Mouse (Mus musculus): Measurements from ENCODE around the gene Lrch1. TPM values are rescaled to one million over a fixed set of nuclear protein-coding genes. Genes with fewer than 3 reads are reported as not detected.
A peak's percentile ranks its signal among the peaks of the same experiment; 100 is the strongest.

The Lrch1 gene
- polyA plus RNA-seq, 1 experiment from 2014 or later = 12.5 TPM

DNA sequence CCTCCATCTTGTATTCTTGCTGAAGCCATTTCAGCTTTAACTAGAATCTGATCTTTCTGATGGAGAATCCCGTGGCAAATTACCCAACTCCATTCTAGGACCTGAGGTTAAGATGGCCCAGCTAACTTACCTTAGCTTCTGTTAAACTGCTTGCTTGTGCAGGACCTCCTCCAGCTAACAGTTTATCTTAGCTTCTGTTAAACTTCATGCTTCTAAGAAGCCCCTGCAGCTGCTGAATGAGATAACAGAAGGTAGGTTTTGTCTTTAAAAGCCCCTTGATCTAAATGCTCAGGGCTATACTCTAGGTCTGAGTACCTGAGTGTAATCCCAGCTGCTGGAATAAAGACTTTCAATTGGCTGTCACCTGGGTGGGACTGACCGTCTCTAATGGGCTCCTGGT is 17.9 kb downstream of the Lrch1 start:
- Histone ChIP-seq H3K27ac (ENCODE audit: low read length) (no peak overlapping the region), H3K9ac (ENCODE audit: low read length) (no peak overlapping the region), H3K27me3 (ENCODE audit: control insufficient read depth, insufficient read depth, low read length) (no peaks in the 10 kb centered on the region), H3K4me2 (ENCODE audit: low read depth, low read length) (no peak overlapping the region), H3K4me3 (ENCODE audit: low read length) (no peak overlapping the region), H3K4me1 (ENCODE audit: control insufficient read depth, insufficient read depth, low read length) (peaks cover 34% of the 10 kb centered on the region), H3K9me3 (replicated peaks; ENCODE audit: control insufficient read depth, low read length) (no peaks in the 10 kb centered on the region), H3K36me3 (ENCODE audit: control insufficient read depth, insufficient read depth) (no peaks in the 10 kb centered on the region)
- WGBS = 87% methylated on average over 2 of the region's 2 CpGs
- ATAC-seq (replicated peaks; ENCODE audit: extremely low read depth, insufficient read depth, low FRiP score) = no peak

DNA sequence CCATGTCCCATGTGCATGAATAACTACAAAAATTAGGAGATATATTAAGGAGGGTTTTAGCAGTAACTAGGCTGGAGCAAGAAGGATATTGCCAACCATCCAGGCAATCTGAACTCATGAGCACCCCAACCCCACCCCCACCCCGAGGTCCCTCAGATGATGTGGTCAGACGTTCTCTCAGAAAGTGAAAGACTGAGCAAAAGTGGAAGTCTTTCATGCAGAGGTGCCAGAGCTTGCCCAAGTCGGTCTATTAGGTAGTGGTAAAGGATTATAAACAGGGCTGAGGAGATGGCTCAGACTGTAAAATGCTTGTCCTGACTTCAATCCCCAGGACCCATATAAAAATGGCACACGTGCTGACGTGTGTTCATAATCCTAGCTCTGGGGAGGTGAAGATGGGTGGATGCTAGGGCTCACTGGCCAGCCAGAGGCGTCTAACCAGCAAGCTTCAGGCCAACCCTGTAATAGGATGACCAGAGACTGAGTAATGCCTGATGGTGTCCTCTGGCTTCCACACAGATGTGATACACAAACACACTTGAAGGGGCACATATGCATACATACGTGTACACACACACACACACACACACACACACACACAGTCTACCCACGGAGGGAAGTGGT is 18.8 kb downstream of the Lrch1 start:
- H3K27ac ChIP-seq (ENCODE audit: low read length) = no peak overlapping the region
- 84% methylated on average over 8 of the region's 8 CpGs for WGBS
- no peak overlapping the region for H3K4me2 ChIP-seq (ENCODE audit: low read depth, low read length)
- H3K9ac ChIP-seq (ENCODE audit: low read length) = no peak overlapping the region
- no peak overlapping the region for H3K4me3 ChIP-seq (ENCODE audit: low read length)
- peaks cover 32% of the 10 kb centered on the region for H3K4me1 ChIP-seq (ENCODE audit: control insufficient read depth, insufficient read depth, low read length)
- no peaks in the 10 kb centered on the region for H3K27me3 ChIP-seq (ENCODE audit: control insufficient read depth, insufficient read depth, low read length)
- H3K9me3 ChIP-seq (replicated peaks; ENCODE audit: control insufficient read depth, low read length) = no peaks in the 10 kb centered on the region
- ATAC-seq (replicated peaks; ENCODE audit: extremely low read depth, insufficient read depth, low FRiP score) = no peak
- H3K36me3 ChIP-seq (ENCODE audit: control insufficient read depth, insufficient read depth) = no peaks in the 10 kb centered on the region

DNA sequence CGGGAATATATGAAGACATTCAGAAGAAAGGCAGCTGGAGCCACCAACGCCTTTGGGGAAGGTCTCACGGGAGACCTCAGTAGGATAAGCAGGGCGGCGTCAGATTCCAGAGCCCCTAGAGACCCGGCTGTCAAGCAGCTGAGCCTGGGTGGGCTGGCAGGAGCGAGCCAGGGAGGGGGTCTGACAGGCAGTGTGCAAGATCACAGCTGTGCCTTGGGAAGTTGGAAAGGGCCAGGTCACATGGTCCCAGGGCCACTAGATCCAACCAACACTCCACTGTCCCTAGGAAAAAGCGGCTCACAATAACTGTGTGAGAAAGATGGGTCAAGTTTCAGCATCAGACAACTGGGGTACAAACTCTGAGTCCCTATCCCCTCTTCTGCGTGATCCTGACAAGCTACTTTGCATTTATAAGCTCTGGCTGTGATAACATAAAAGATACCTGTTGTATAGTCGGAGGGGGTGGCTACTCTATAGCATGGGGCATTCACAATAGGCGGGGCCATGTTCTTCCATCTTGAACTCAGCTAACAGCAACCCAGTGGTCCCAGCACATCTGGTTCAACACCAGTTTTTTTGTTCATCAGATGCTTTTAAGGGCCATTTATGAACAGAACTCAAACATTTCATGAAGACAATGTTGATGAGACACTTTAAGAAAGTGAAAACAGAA is 20.6 kb downstream of the Lrch1 start:
- no peaks in the 10 kb centered on the region for H3K27me3 ChIP-seq (ENCODE audit: control insufficient read depth, insufficient read depth, low read length)
- no peaks in the 10 kb centered on the region for H3K9me3 ChIP-seq (replicated peaks; ENCODE audit: control insufficient read depth, low read length)
- no peak overlapping the region for H3K4me2 ChIP-seq (ENCODE audit: low read depth, low read length)
- no peaks in the 10 kb centered on the region for H3K36me3 ChIP-seq (ENCODE audit: control insufficient read depth, insufficient read depth)
- no peak; the same call in 1 of the 2 replicates for ATAC-seq (replicated peaks; ENCODE audit: extremely low read depth, insufficient read depth, low FRiP score)
- no peak overlapping the region for H3K9ac ChIP-seq (ENCODE audit: low read length)
- H3K4me1 ChIP-seq (ENCODE audit: control insufficient read depth, insufficient read depth, low read length) = peaks cover 33% of the 10 kb centered on the region
- no peak overlapping the region for H3K27ac ChIP-seq (ENCODE audit: low read length)
- 42% methylated on average over 11 of the region's 11 CpGs for WGBS
- no peak overlapping the region for H3K4me3 ChIP-seq (ENCODE audit: low read length)

DNA sequence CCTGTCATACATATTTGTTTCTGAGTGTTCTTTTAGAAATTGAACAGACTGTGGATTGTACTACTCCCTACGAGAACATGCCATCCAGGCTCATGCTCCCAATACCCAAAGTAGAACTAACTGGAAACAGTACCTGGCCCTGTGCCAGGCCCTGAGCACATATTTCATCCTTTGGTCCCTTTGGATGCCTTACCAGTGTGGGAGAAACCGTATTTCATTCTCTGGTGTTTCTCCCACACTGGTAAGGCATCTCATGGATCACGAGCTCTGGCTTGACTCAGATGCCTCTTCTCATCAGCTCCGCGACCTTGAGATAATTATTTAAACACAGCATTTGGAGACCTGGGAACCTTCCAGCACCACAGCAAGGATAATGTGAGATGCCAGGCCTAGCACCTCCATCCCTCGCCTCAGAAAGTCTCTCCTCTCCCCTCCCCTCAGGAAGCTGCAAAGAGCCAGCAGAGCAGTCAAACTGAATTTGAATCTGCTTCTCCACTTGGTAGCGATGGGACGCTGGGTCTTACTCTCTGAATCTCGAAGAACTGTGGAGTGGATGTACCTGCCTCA is 21.6 kb downstream of the Lrch1 start:
- no peaks in the 10 kb centered on the region for H3K27me3 ChIP-seq (ENCODE audit: control insufficient read depth, insufficient read depth, low read length)
- H3K4me2 ChIP-seq (ENCODE audit: low read depth, low read length) = no peak overlapping the region
- no peak overlapping the region for H3K4me3 ChIP-seq (ENCODE audit: low read length)
- no peaks in the 10 kb centered on the region for H3K9me3 ChIP-seq (replicated peaks; ENCODE audit: control insufficient read depth, low read length)
- ATAC-seq (replicated peaks; ENCODE audit: extremely low read depth, insufficient read depth, low FRiP score) = peak; percentile 9; the same call in 1 of the 2 replicates
- H3K36me3 ChIP-seq (ENCODE audit: control insufficient read depth, insufficient read depth) = no peaks in the 10 kb centered on the region
- peaks cover 36% of the 10 kb centered on the region for H3K4me1 ChIP-seq (ENCODE audit: control insufficient read depth, insufficient read depth, low read length)
- 52% methylated on average over 9 of the region's 9 CpGs for WGBS
- no peak overlapping the region for H3K9ac ChIP-seq (ENCODE audit: low read length)
- peak overlapping the region; percentile 43 for H3K27ac ChIP-seq (ENCODE audit: low read length)

DNA sequence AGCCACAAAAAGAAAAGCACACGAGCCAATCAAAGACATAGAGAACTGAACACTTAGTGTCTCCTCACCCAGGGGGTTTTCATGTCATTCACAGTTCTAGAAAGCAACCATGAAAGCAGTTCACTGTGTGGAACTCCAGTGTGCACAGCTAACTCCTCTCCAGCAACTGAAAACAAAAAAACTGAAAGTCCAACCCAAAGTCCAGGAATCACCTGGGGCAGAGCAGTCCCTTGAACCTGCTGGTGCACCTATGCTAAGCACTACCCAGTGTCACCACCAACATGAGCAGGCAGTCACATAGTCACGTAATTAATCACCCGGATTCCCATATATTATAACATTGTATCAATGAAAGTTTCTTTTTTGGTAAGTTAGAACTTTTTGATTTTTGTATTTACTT is 23.2 kb downstream of the Lrch1 start:
- Histone ChIP-seq H3K9me3 (replicated peaks; ENCODE audit: control insufficient read depth, low read length) (no peaks in the 10 kb centered on the region), H3K4me2 (ENCODE audit: low read depth, low read length) (no peak overlapping the region), H3K4me1 (ENCODE audit: control insufficient read depth, insufficient read depth, low read length) (peaks cover 33% of the 10 kb centered on the region), H3K27ac (ENCODE audit: low read length) (no peak overlapping the region), H3K27me3 (ENCODE audit: control insufficient read depth, insufficient read depth, low read length) (no peaks in the 10 kb centered on the region), H3K36me3 (ENCODE audit: control insufficient read depth, insufficient read depth) (peaks cover 3% of the 10 kb centered on the region; the same call in 1 of the 2 replicates), H3K9ac (ENCODE audit: low read length) (no peak overlapping the region), H3K4me3 (ENCODE audit: low read length) (no peak overlapping the region)
- no peak for ATAC-seq (replicated peaks; ENCODE audit: extremely low read depth, insufficient read depth, low FRiP score)
- 72% methylated on average over 3 of the region's 3 CpGs for WGBS

DNA sequence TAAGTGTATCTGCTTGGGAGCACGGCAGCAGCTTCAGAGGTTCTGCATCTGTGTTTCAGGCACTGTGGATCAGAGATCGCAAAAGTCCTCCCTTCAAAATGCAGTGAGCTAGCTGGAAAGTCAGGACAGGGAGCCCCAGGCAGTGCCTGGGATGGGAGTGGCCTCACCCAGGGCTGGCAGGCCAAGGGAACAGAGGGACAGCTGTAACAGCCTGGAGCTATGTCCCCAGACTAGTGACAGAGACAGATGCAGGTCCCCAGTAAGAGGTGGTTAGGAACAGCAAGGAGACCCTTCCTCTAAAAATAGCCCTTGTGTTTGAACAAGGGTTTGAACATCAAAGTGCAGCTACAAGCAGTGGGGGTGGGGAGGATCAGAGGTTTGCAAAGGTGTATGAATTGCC is 23.6 kb downstream of the Lrch1 start:
- no peak overlapping the region for H3K27ac ChIP-seq (ENCODE audit: low read length)
- H3K4me1 ChIP-seq (ENCODE audit: control insufficient read depth, insufficient read depth, low read length) = peaks cover 32% of the 10 kb centered on the region
- no peak overlapping the region for H3K4me3 ChIP-seq (ENCODE audit: low read length)
- H3K9ac ChIP-seq (ENCODE audit: low read length) = 0 out of 2 replicates have a peak overlapping the region, but pooled peaks have one; percentile 26
- no peak for ATAC-seq (replicated peaks; ENCODE audit: extremely low read depth, insufficient read depth, low FRiP score)
- 54% methylated on average over 2 of the region's 2 CpGs for WGBS
- no peak overlapping the region for H3K4me2 ChIP-seq (ENCODE audit: low read depth, low read length)
- no peaks in the 10 kb centered on the region for H3K27me3 ChIP-seq (ENCODE audit: control insufficient read depth, insufficient read depth, low read length)
- no peaks in the 10 kb centered on the region for H3K9me3 ChIP-seq (replicated peaks; ENCODE audit: control insufficient read depth, low read length)
- H3K36me3 ChIP-seq (ENCODE audit: control insufficient read depth, insufficient read depth) = peaks cover 3% of the 10 kb centered on the region; the same call in 1 of the 2 replicates

DNA sequence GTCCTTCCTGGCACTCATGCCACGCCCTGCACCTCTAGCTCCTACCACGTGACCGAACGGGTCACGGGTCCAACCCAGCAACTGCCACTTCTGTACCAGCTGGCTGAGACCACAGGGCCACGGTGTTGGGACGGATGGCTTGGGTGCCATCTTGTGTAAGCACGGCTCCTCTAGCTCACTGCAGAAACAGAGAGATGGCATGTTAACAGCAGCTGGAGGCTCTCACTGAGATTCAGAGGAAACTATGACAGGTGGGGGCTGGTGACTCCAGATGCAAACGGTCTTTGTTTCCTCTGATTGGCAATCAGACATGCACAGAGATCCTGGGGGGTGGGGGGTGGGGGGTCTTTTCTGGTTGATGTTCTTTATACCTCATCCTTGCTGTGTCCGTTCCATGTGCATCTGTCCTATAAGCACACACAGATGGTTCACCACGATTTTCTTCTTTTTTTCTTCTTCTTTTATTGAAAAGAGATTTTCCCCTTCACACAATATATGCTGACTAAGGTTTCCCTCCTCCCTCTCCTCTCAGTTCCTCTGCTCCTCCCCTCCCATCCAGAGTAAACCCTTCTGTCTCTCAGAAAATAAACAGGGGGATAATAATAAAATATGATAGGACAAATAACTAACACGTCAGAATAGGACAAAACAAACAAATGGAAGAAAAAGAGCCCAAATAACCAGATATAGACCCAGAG is 25.5 kb downstream of the Lrch1 start:
- peak; percentile 38; the same call in 1 of the 2 replicates for ATAC-seq (replicated peaks; ENCODE audit: extremely low read depth, insufficient read depth, low FRiP score)
- H3K4me3 ChIP-seq (ENCODE audit: low read length) = no peak overlapping the region
- peaks cover 42% of the 10 kb centered on the region for H3K4me1 ChIP-seq (ENCODE audit: control insufficient read depth, insufficient read depth, low read length)
- 62% methylated on average over 12 of the region's 12 CpGs for WGBS
- H3K9me3 ChIP-seq (replicated peaks; ENCODE audit: control insufficient read depth, low read length) = no peaks in the 10 kb centered on the region
- no peak overlapping the region; the same call in 1 of the 2 replicates for H3K27ac ChIP-seq (ENCODE audit: low read length)
- no peaks in the 10 kb centered on the region for H3K27me3 ChIP-seq (ENCODE audit: control insufficient read depth, insufficient read depth, low read length)
- no peak overlapping the region for H3K4me2 ChIP-seq (ENCODE audit: low read depth, low read length)
- peaks cover 3% of the 10 kb centered on the region; the same call in 1 of the 2 replicates for H3K36me3 ChIP-seq (ENCODE audit: control insufficient read depth, insufficient read depth)
- no peak overlapping the region for H3K9ac ChIP-seq (ENCODE audit: low read length)

DNA sequence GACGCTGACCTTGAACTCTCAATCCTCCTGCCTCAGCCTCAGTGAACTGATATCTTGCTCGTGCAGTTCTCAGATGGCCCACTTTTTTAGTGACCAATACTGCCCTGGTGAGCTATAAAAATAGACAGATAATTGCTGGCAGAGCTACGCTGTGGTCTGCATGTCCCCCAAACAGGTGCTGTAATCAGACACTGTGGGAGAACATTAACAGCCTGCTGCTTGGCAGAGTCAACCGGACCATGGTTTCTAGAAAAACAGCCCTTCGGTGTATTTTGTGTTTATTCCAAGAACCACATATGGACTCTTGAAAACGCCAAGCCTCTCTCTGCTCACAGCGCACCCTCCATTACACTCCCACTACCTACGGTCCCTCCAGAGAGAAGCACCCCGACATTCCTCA is 26.2 kb downstream of the Lrch1 start:
- Histone ChIP-seq H3K9ac (ENCODE audit: low read length) (no peak overlapping the region), H3K9me3 (replicated peaks; ENCODE audit: control insufficient read depth, low read length) (no peaks in the 10 kb centered on the region), H3K27me3 (ENCODE audit: control insufficient read depth, insufficient read depth, low read length) (no peaks in the 10 kb centered on the region), H3K36me3 (ENCODE audit: control insufficient read depth, insufficient read depth) (peaks cover 3% of the 10 kb centered on the region; the same call in 1 of the 2 replicates), H3K27ac (ENCODE audit: low read length) (peak overlapping the region; percentile 37; the same call in 1 of the 2 replicates), H3K4me1 (ENCODE audit: control insufficient read depth, insufficient read depth, low read length) (peaks cover 36% of the 10 kb centered on the region), H3K4me3 (ENCODE audit: low read length) (no peak overlapping the region), H3K4me2 (ENCODE audit: low read depth, low read length) (no peak overlapping the region)
- no peak for ATAC-seq (replicated peaks; ENCODE audit: extremely low read depth, insufficient read depth, low FRiP score)
- 80% methylated on average over 9 of the region's 9 CpGs for WGBS
